Mouse (Mus musculus): ENCODE data around the gene Abcg5.
A peak's percentile ranks its signal among the peaks of the same experiment; 100 is the strongest.

The Abcg5 gene

DNA sequence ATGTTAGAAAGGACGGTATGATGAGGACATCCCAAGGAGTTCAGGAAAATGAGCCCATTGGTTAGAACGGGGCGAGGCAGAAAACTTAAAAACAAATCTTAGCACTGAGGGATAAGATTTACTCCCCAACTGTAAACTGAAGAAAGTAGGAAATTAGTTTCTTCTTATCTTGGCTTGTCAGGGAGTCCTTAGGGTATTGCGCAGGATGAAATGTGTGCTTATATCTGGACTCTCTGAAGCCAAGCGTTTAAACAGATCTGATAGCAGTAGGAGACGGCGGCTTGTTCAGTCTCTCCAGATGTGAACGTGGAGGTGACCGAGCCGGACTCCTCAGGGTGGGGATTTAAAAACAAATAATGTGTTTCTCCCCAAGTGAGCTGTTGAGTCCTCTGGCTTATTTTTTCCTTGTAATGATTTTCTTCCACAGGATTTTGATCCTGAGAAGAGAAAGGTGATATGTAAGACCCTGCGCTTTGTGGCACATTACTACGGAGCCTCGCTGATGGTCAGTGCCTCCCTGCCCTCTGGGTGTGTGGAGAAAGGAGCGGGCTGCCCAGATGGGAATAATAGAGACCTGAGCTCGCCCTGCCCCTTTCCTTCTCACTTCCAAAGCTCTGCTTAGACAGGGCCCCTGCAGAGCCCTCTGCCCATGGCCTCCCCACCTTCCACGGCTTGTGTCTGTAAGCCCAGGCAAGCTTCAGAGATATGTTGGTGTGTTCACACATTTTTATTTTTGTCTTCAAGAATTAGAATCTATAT is 38.3 kb downstream of the Abcg5 start:
- no peak for DNase-seq

DNA sequence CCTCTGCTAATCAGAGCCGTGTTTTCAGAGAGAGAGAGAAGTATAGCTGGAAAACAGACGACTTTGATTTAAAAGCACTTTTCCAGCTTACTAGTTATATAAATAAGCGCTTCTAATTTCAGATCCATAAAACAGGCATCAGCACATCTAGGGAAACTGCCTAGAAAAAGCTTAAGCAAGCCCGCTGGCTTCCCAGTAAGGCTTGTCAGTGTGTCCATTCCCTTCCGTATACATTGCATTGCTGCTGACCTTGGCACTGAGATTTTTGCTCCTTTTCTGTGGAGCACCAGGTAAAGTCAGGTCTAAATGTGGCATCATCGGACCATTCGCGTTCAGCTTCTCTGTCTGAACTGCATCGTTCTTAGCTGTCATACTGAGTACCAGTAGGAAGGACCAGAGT is 40.5 kb downstream of the Abcg5 start:
- no peak for DNase-seq

DNA sequence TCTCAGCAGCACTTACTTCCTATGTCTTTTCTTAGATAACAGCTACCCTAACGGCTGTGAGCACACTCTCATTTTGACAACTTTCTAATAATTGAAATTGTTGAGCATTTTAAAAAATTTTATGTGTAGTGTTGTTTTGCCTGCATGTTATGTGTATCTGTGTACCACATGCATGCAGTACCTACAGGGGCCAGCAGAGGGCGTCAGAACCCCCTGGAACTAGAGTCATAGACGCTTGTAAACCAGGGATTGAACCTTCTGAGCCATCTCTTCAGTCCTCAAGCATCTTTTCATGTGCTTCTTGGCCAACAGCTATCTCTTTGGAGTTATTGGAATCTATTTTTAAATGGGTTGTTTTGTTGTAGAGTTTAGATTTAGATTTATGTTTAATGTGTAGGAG is 40.9 kb downstream of the Abcg5 start:
- peak; percentile 50 for DNase-seq

DNA sequence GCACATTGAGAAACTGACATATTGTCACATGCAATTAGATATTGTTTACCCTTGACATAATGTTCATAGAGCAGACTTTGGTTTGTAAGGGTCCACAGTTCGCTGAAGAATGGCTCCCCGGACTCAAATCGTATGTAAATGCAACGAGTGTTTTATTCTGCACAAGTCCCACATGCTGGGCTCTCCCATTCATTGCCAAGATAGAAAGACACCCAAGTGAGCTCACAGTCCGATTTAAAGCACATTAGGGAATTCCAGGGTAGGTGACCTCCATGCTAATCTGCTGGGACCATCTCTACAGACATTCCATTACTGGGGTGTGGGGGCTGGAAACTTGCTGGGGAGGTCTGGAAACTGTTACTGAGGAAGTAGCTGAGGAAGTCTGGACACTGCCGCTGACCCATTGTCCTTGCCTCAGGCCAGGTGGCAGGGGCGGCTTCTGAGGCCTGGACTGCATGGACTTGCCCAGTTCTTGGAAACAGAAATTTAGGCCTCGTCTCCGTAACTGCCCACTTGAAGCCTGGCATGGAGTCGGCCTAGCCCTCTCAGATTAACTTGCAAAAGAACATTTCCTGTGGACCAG is 42.9 kb downstream of the Abcg5 start:
- no peak for DNase-seq

DNA sequence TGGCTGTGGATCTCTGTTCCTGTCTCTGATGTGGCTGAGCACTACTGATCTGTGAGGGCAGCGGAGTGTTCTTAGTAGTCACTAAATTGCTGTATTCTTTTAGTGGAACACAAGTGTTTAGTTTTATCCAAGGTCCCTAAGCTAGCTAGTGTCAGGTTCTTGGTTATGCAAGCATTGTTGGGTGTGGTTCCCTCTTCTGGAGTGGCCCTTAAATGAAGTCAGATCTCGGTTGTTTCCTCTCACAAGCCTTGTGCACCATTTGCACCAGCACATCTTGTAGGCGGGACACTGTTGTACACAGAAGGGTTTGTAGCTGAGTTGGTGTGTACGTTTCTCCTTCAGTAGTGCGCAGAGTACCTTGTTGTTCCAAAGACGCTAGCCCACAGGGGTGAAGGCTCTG is 44.8 kb downstream of the Abcg5 start:
- no peak for DNase-seq

DNA sequence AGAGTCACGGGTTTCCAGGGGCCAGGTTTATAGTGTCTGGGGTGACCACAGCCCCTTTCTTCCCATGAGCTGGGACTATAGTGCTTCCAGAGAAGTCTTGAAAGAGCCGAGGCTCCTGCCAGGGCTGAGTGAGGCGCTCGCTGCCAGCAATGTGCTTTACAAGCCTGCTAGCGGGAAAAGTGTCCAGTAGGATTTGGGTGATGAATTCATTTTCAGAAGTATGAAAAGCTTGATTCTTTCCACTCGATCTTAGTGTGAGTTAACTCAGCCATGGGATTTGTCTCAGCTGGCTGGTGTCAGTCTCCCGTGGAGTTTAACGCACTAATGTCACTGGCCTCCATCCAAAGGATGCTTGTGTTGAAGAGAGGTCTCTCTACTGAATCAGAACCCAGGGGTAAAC is 46.5 kb downstream of the Abcg5 start:
- peak; percentile 23 for DNase-seq

DNA sequence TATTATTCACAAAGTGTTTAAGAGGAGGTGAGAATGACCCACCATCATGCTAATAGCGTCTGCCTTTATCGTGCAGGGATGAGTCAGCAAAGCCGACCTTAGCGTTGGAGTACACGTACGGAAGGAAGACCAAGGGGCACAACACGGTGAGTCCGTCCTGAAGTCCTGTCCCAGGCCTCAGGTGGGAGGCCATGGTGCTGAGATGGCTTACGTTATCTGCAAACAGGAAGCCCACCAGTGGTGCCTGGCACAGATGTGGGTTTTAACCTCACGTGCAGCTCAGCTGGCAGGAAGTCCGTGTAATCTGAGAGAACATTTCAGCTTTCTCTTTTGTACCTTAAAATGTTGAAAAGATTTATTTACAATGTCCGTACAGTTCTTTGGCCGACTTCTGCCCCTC is 49.4 kb downstream of the Abcg5 start:
- no peak for DNase-seq

DNA sequence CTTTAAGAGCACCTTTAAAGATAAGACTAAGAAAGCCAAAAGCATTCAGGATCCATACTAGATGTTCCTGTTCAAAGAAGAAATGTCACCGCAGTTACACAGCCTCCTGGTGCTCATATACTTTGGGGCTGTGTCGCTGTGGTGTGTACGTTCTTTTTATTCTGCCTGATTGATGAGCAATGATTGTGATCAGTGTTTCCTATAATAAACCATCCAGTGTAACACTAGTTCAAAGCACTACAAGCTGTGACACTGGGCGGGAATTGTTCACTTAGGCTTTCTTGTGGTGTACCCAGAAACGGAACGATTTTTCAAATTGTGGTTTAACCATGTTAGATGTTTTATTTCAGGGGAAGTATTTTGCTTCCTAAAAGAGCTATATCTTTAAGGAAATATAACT is 51.0 kb downstream of the Abcg5 start:
- DNase-seq, result no peak

DNA sequence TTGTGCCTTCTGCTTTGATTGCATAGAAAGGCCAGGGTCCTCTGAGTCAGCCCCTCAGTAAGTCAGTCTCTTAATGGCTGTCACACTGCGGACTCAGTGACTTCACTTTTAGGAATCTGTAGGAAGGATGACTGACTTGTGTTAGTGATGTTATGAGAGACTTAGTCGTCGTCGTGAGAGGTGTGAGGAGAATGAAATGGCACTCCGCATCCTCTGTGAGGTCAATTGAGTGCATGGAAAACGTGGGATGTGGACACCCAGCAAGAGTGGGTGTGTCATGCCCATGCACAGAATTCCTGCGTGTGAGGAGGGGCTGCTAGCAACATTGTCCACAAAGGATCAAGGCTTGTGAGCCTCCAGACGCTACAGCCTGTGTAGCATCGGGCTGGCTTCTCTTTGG is 54.2 kb downstream of the Abcg5 start:
- DNase-seq, result no peak

DNA sequence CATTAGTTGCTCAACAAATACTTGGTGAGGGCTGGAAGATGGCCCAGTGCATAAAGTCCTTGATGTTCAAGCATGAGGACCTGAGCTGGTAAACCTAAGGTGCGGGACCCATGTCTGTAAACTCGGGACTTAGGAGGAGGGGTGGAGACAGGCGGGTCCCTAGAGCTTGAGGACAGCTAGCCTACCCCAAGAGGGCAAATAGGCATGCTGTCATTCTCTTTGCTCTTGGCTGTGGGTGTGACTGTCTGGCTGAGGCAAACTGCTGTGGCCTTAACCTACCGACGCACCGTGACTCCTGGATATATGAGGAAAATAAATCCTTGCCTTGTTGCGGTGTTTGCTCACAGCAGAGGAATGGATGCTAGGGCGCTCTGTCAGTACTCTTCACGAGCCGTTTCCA is 55.1 kb downstream of the Abcg5 start:
- DNase-seq, result no peak

DNA sequence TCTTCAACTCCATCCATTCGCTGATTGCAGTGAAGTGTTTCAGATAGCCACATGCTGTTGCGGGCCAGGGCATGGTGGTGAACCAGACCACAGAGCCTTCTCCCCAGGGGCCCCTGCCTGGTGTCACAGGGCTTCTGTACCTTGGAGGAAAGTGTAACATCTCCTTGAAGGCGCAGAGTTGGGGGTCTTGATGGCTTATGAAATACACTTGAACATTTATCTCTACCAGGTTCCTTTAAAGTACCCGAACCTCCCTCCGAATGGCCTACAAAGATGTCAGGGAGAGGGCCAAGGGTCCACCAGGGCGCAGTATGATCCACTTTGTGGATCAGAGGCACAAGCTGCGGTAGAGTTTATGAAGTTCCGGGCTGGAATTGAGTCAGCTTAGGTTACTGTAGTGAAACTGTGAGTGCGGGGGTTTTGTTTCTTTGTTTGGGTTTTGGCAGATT is 55.9 kb downstream of the Abcg5 start:
- no peak for DNase-seq

DNA sequence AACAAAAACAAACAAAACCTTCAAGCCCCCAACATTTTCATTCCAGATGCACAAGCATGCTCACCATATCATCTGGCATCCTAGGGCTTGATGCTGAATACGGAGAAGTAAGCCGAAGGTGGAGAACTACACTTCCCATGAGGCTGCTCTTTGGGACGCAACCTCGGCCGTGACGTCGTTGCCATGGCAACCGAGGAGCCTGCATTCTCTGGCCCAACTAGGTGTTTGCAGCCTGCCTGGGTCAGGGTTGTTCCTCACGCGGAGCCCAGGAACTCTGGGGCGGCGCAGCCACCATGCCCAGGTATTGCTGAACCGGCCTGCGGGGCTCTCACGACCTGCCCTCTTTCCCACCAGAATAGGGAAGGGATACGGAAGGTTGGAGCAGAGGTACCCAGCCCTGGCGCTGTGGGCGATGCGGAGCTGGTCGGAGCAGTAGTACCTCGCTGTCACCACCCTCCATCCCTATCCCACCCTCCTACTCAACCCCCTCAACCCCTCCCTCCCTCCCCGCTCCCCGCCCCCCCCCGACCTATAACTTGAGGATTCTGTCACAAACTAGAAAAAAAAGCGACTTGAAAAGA is 56.4 kb downstream of the Abcg5 start, which contains the start of gene Dync2li1:
Dync2li1 (plus strand) TSS at position 221 of the 581 bp plus-strand sequence.
- DNase-seq, result peak; percentile 97

DNA sequence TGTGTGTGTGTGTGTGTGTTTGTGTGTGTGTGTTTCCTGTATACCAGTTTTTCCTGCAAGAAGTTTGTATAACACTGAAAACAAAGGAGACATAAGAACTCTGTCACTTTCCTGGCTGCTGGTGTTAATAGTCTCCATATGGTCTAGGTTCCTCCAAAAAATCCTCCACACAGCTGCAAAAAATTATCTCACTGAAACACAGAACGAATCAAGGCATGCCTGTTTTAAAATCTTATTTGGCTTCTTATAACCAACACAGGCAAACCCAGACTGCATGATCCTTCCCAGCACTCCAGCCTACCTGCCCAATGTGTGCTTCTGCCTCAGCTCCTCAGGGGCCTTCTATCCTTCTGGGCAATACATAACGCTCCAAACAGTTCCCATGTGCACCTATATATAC is 59.9 kb downstream of the Abcg5 start:
- no peak for DNase-seq

DNA sequence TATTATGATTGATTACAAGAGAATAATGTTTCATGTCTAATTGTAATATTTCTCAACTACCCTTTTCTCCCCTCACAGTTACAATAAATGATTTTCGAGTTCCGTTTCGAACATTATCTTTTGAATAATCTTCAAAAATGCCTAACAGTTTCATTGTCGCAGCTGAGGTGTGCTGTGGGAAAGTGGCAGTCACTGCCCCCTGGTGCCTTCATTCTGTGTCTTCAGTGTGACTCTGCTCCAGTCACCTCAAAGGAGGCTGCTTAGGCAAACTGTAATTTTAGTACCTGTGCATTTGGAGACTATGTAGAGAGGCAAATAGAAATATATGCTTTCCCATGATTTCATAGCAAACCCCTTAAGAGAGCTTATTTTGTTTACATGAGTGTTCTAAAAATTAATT is 60.8 kb downstream of the Abcg5 start:
- DNase-seq, result no peak

DNA sequence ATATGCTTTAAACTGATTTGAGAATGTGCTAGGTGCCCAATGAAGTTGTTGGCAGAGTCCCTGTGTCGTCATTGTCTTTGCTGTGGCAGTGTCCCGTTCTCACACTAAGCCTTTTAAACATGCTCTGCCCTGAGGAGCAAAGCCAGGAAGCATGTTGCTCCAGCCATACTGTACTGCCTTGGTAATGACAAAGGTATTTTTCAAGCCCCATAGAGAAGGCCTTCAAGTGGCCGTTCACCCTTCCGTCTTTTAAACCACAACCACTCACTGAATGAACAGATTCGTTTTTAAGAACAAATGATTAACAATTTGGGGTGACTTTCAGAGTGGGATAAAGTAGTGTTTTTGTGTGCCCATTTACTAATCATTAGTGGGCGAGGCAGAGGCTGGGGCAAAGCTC is 61.6 kb downstream of the Abcg5 start:
- DNase-seq, result no peak

DNA sequence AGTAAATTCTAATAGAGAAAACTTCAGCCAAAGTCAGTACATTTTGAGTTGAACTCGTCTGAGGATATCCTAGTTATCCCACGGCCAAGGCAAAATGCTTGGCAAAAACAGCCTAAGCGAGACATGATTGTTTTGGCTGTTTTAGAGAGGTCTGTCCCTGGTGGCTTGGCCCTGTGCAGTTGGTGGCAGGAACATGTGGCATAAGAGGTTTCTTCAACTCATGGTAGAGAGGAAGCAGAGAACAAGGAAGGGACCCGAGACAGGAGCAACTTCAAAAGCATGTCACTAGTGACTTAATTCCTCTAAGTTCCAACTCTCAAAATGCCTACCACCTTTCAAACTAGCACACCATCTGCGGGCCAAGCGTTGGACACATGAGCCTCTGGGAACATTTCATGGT is 62.2 kb downstream of the Abcg5 start:
- no peak for DNase-seq

DNA sequence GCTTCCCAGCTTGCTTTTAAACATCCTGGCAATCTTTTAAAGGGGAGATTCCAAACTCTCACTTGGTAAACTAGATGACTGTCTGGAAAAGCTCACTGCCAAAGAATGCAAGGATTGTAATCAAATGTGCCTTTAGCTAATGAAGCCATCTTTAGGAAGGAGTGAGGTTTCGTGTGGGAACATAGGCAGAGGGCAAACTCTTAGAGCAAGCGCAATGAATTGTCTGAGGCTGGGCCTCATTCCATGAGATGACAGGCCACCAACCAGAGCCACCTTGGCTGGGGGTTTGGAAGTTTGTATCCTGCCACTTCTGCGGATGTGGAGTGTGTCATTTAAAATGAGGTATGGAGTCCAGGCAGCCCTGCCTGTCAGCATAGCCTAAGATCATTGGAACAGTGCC is 62.7 kb downstream of the Abcg5 start:
- no peak for DNase-seq

DNA sequence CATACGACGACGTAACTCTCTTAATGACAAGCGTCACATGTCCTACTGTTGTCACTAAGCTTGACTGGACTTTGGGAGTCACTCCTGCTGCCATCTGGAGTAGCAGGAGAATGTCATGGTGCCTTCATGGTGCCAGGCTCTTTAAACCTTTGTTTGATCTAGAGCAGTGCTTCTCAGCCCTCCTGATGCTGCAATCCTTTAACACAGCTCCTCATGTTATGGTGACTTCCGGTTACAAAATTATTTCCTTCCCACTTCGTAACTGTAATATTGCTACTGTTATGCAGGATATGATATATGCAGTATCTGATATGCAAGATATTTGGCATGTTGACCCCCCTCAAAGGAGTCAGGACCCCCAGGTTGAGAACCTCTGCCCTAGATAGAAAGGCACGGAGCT is 63.7 kb downstream of the Abcg5 start:
- DNase-seq, result no peak

DNA sequence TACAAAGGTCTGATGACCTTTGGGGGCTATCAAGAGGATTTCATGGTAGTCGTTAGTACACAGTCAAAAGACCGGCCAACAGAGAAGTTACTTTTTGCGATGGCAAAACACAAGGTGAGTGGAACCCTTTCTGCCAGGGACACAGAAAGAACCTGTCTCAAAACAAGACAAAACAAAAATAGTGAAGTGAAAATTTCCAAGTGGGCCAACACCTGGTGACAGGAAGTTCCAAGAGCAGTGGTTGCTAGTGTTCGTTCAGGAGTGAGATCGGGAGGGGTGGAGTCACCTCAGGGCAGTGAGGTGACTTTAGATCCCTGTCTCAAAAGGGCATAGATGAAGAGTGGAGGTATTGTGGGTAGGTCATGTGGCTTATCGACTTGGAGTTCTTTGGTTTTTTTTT is 64.9 kb downstream of the Abcg5 start:
- DNase-seq, result no peak

DNA sequence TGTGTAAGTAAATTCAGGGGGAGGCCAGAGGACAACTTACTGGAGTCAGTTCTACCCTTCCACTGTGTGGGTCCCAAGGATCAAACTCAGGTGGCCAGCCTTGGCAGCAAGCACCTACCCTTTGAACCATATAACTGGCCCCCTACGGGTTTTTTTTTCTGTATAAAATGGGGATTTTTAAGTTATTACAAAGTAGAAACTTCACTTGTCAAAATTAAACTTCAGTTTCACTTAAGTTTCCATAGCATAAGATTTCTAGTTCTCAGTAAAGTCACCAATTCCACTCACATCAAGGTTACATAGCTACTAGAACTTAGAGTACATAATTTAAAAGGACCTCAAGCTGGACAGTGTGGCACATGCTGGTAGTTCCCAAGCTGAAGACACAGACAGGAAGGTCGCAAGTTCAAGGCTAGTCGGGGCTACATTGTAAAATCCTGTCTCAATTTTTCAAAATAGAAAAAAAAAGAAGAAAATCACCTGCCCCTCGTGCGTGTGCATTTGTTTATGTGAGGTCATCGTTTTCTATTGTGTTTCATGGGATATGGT is 66.2 kb downstream of the Abcg5 start:
- DNase-seq, result no peak

DNA sequence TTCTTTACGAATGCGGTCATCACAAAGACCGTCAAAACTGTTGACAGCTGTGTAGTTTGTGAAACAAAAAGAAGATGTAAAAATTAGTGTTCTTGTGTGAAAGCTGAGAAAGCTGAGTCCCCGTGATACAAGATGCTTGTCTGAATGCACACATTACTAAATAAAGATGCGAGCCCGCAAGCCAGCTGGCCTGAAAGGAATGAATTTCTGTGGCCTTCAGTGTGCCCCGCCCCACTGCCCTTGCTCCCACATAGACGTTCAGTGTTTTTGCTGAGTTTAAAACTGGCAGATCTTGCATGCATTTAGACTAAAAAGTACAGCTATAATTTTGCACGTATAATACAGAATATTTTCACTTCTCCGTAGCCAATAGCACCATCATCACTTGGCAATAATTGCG is 67.0 kb downstream of the Abcg5 start:
- no peak for DNase-seq

DNA sequence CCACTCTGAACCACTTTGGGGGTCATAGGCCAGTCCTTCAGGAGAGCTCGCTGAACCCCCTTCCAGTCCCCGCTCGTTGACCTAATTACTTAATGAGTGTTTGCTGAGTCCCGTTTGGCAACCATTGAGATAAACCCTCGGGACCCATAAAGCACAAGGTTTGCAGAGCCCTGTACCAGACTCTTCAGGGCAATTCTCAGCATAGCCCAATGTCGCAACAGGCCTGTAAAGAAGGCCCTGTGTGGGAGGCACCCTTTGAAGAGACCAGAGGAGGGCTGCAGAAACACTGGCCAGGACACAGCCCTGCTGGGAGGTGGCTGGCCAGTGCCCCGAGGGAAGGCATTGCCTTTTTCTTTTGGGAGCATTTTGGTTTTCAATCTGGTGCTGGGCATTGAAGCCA is 70.8 kb downstream of the Abcg5 start:
- peak; percentile 40 for DNase-seq

DNA sequence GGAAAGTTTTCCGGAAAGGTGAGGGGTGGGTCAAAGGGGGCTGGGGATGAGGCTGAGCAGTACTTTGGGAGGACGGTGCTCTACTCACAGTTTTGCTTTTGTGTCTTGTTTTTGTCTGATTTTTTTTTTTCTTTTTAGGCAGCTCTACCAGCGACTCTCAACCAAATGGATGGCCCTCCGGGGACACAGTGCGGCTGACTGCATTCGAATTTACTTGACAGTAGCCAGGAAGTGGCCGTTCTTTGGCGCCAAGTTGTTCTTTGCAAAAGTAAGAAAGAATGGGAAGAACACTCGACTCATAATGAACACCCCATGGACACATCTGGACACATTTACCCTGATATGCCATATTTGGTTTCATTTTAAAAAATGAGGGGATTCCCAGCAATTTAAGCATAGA is 71.3 kb downstream of the Abcg5 start:
- DNase-seq, result no peak

DNA sequence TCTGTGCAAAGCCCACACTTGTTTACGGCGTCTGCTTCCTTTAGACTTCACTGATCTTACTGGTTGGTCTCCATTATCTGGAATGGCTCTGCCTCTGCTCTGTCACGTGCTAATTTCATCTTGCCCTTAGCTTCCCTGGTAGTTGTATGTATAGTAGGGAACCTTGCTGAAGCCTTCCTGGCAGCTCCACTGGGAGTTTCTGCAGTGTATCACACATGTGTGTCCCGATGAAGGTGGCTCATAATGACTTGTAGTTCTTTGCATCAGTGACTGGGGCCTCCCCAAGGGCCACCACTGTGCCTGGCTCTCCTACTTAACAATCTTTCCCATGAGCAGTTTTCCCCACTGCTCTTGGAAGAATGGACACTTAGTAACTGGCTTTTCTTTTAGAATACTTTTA is 74.2 kb downstream of the Abcg5 start:
- no peak for DNase-seq

All from retina, postnatal 1 day (tissue).